Mouse (Mus musculus) CD4-positive naive resting alpha-beta T cell, adult 76 days (primary cell): ENCODE data around the gene Prrxl1. TPM values are rescaled to one million over a fixed set of nuclear protein-coding genes. Genes with fewer than 3 reads are reported as not detected.

ENCODE experiments used
- total RNA-seq: library from RNA; stranded (reverse); gene quantifications from one replicate; pipeline ENCODE4 v1.2.4, GENCODE M21; 2023

The Prrxl1 gene
- total RNA-seq, result not detected

GRCm38 (mm10) chr14:32599290-32600041 is at the start of gene Prrxl1:
Gene Prrxl1, plus strand, starts transcription at chr14:32599407.

GRCm38 (mm10) chr14:32685124-32685826 is 86.1 kb downstream of the Prrxl1 start, which contains the start of gene 3425401B19Rik:
Gene 3425401B19Rik, minus strand, starts transcription at chr14:32685293.

Other genes starting within 250 kb of the Prrxl1 start
- not detected for gene 1700024G13Rik, start 211.0 kb upstream of the Prrxl1 start, total RNA-seq
- gene Slc18a3, start 134.6 kb upstream of the Prrxl1 start, total RNA-seq, result not detected
- gene Chat, start 133.4 kb upstream of the Prrxl1 start, total RNA-seq, result not detected
- gene Ercc6, start 85.9 kb upstream of the Prrxl1 start, total RNA-seq, result 60.1 TPM
- gene 3425401B19Rik, start 85.9 kb downstream of the Prrxl1 start, total RNA-seq, result not detected
- 0.67 TPM for gene Tmem273, start 186.6 kb downstream of the Prrxl1 start, total RNA-seq
- gene Fam170b, start 234.6 kb downstream of the Prrxl1 start, total RNA-seq, result not detected